Mouse (Mus musculus) midbrain, embryonic 15.5 days (tissue): ENCODE data around the gene Dlg2. TPM values are rescaled to one million over a fixed set of nuclear protein-coding genes. Genes with fewer than 3 reads are reported as not detected.

Source experiments
- ATAC-seq: fragments of 200-750 bp; cut with Nextera tagmentation; replicated peaks from 2 replicates; pipeline ENCODE4 v1.8.0; 2017; ENCODE audit warnings: moderate TSS enrichment
- H3K27ac ChIP-seq: fragments of 300-500 bp; sonication (generic); 2 replicates; pipeline ENCODE4 v1.5.1; 2015; ENCODE audit warnings: mild to moderate bottlenecking, inconsistent platforms
- H3K27me3 ChIP-seq: fragments of 300-500 bp; sonication (generic); replicated peaks from 2 replicates; pipeline ENCODE4 v1.6.1; 2015; ENCODE audit warnings: inconsistent platforms
- H3K36me3 ChIP-seq: fragments of 300-500 bp; sonication (generic); replicated peaks from 2 replicates; pipeline ENCODE4 v1.6.1; 2015; ENCODE audit warnings: inconsistent platforms
- H3K4me1 ChIP-seq: fragments of 300-500 bp; sonication (generic); 2 replicates; pipeline ENCODE4 v1.6.1; 2015; ENCODE audit warnings: inconsistent platforms
- H3K4me2 ChIP-seq: fragments of 300-500 bp; sonication (generic); 2 replicates; pipeline ENCODE4 v1.6.1; 2015; ENCODE audit warnings: inconsistent platforms, mild to moderate bottlenecking, moderate library complexity
- H3K4me3 ChIP-seq: fragments of 300-500 bp; sonication (generic); 2 replicates; pipeline ENCODE4 v1.5.1; 2015; ENCODE audit warnings: mild to moderate bottlenecking, inconsistent platforms
- H3K9ac ChIP-seq: fragments of 300-500 bp; sonication (generic); 2 replicates; pipeline ENCODE4 v1.6.1; 2015; ENCODE audit warnings: mild to moderate bottlenecking, inconsistent platforms
- H3K9me3 ChIP-seq: fragments of 300-500 bp; sonication (generic); 2 replicates; pipeline ENCODE4 v1.6.1; 2016; ENCODE audit warnings: inconsistent platforms
- WGBS: fragments of 180-500 bp; shearing (Covaris S2); methylation state at CpG from one replicate; pipeline ENCODE4 v1.1.7; 2015; ENCODE audit warnings: mixed read lengths; 5-methylcytosine and 5-hydroxymethylcytosine counted together
- polyA plus RNA-seq: library from polyadenylated mRNA; unstranded; fragments of >200 nt; fragmentation: Nextera tagmentation; extraction: Ambion mirVana; gene quantifications from 2 replicates; pipeline ENCODE4 v1.2.1, GENCODE M21; 2015

Dlg2 gene
- polyA plus RNA-seq, 1 experiment from 2014 or later = 28.8 TPM

DNA sequence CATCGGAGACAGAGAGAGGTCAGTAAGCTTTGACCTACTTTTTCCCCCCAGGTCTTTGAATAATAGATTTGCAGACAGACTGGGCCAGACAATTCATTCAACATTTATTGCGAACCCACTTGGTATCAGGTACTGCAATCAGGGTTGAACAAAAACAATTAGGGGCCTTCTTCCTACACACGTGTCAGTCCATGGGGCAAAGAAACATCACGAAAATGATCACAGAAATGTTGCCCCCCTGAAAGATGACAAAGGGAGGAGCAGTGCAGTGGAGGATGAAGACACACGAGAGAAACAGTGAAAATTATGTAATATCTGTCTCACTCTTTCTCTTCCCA, 966.9 kb downstream of the Dlg2 start:
- H3K9ac ChIP-seq = no peak overlapping the region
- H3K4me1 ChIP-seq = peaks cover 13% of the 10 kb centered on the region
- peak overlapping the region; percentile 78 for H3K27ac ChIP-seq
- 0 out of 2 replicates have a peak overlapping the region, but pooled peaks have one; percentile 6 for H3K4me2 ChIP-seq
- WGBS = 38% methylated on average over 5 of the region's 5 CpGs
- H3K9me3 ChIP-seq = no peaks in the 10 kb centered on the region
- no peaks in the 10 kb centered on the region for H3K36me3 ChIP-seq
- peak; percentile 34 for ATAC-seq
- no peak overlapping the region for H3K4me3 ChIP-seq
- no peaks in the 10 kb centered on the region for H3K27me3 ChIP-seq

DNA sequence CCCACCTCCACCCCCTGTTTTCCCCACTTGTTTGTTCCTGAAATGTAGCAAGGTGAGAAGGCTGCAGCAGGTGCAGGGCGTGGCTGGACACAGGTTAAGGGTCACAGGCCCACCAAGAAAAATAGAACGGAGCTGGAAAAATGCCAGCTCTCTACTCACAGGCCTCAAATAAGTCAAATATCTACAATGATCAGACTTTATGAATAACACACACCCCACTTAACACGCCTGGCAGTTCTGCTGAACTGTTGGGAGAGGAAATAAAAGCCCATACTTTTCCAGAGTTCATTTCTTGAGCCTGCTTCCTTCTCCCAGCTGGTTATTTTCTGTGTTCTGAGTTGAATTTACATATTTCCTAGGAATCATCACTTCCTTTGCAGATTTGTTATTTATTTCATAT, 967.4 kb downstream of the Dlg2 start:
- Histone ChIP-seq H3K9ac (no peak overlapping the region), H3K36me3 (no peaks in the 10 kb centered on the region), H3K9me3 (no peaks in the 10 kb centered on the region), H3K4me3 (no peak overlapping the region), H3K4me1 (peaks cover 13% of the 10 kb centered on the region), H3K27me3 (no peaks in the 10 kb centered on the region), H3K27ac (peak overlapping the region; percentile 78), H3K4me2 (no peak overlapping the region)
- ATAC-seq = no peak
- 74% methylated on average over 3 of the region's 3 CpGs for WGBS

DNA sequence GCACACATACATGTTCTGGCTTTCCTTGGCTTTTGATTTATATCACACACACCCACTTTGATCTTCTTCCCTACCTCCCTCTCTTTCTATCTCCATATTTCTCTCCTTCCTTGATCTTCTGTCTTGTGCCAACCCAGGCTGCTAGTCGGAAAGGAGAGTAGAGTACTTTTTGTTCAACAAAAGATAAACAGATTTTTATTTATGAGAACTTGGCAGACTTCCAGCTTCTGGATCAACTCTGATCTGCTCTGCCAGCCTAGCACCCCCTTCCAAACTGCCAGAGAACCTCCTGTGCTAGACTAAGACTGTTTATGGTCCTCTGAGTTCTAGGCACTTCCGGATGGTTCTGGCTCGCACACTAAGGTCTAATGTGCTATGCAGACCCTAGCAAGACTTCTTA, 968.3 kb downstream of the Dlg2 start:
- Histone ChIP-seq H3K4me3 (no peak overlapping the region), H3K4me1 (peaks cover 13% of the 10 kb centered on the region), H3K27me3 (no peaks in the 10 kb centered on the region), H3K27ac (no peak overlapping the region), H3K36me3 (no peaks in the 10 kb centered on the region), H3K9me3 (no peaks in the 10 kb centered on the region), H3K4me2 (no peak overlapping the region), H3K9ac (no peak overlapping the region)
- no peak for ATAC-seq
- WGBS = 71% methylated on average over 3 of the region's 3 CpGs

DNA sequence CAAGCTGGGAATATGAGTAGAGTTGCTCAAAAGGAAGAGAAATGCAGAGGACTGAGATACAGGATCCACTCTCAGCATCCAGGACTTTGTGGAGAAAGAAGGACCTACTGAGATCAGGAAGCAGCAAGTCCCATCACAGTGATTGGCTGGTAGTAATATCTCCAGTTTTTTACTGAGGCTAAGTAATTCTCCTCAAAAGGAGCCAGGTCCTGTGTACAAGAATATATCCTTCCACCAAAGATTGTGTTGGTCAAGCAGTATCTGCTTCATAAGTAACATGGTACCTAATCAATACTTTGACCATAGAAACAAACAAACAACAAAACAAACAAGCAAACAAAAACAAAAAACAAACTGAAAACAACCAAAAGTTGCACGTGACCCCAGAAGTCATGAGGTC, 980.3 kb downstream of the Dlg2 start:
- no peaks in the 10 kb centered on the region for H3K27me3 ChIP-seq
- H3K36me3 ChIP-seq = no peaks in the 10 kb centered on the region
- ATAC-seq = peak; percentile 43; the same call in 1 of the 2 replicates
- no peaks in the 10 kb centered on the region for H3K4me1 ChIP-seq
- H3K4me3 ChIP-seq = no peak overlapping the region
- H3K4me2 ChIP-seq = no peak overlapping the region
- no peaks in the 10 kb centered on the region for H3K9me3 ChIP-seq
- WGBS = 15% methylated on average over 1 of the region's 1 CpGs
- no peak overlapping the region for H3K27ac ChIP-seq
- H3K9ac ChIP-seq = no peak overlapping the region

GRCm38 (mm10) chr7:91457207-91457606, 980.7 kb downstream of the Dlg2 start:
- Histone ChIP-seq H3K9ac (no peak overlapping the region), H3K4me3 (no peak overlapping the region), H3K36me3 (no peaks in the 10 kb centered on the region), H3K4me2 (no peak overlapping the region), H3K27me3 (no peaks in the 10 kb centered on the region), H3K4me1 (no peaks in the 10 kb centered on the region), H3K27ac (no peak overlapping the region), H3K9me3 (no peaks in the 10 kb centered on the region)
- ATAC-seq = peak; percentile 89
- WGBS = 3% methylated on average over 1 of the region's 1 CpGs

DNA sequence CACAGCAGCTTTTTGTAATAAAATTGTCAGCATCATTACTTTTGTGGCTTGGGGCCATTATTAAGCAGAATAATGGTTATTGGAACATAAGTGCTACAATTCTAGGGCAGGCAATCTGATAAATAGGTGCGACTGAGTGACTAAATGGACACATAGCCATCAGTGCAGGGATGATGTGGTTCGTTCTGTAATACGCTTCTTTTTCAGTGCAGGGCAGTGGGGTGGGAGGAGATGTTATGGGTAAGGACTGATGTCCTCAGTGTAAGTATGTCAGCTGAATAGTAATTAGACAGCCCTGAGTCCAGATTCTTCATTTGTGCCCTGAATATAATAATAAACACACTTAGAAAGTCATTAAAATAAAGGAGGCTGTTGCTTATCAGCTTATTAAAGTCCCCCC, 984.9 kb downstream of the Dlg2 start:
- H3K9me3 ChIP-seq = no peaks in the 10 kb centered on the region
- H3K4me1 ChIP-seq = no peaks in the 10 kb centered on the region
- H3K4me3 ChIP-seq = no peak overlapping the region
- H3K9ac ChIP-seq = no peak overlapping the region
- H3K4me2 ChIP-seq = no peak overlapping the region
- H3K27ac ChIP-seq = no peak overlapping the region
- ATAC-seq = no peak
- 78% methylated on average over 3 of the region's 3 CpGs for WGBS
- H3K27me3 ChIP-seq = no peaks in the 10 kb centered on the region
- H3K36me3 ChIP-seq = no peaks in the 10 kb centered on the region

- Histone ChIP-seq H3K4me3 (no peak overlapping the region), H3K9ac (no peak overlapping the region), H3K9me3 (no peaks in the 10 kb centered on the region), H3K27ac (no peak overlapping the region), H3K36me3 (no peaks in the 10 kb centered on the region), H3K4me2 (no peak overlapping the region), H3K27me3 (no peaks in the 10 kb centered on the region), H3K4me1 (no peaks in the 10 kb centered on the region)
- no peak for ATAC-seq
- WGBS = 54% methylated on average over 7 of the region's 7 CpGs
These were observed 986.8 kb downstream of the Dlg2 start for GRCm38 (mm10) chr7:91463256-91463655.

DNA sequence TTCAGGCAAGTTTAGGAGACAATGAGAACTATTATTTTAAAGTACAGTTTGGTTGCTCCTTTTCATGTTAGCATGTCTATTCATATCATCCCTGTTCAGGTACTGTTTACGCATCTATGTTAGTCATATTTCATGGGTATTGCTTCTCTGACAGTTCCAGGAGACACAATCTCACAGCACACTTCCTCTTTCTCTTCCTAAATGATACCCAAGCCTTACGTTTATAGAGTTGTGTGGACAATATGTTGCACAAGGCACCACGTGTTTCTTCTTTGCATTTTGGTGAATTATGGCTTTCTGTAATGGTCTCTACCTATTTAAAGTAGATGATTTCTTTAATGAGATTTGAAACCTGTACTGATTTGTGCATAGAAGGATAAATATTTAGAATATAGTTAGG, 990.6 kb downstream of the Dlg2 start:
- Histone ChIP-seq H3K9me3 (no peaks in the 10 kb centered on the region), H3K9ac (no peak overlapping the region), H3K4me2 (no peak overlapping the region), H3K27me3 (no peaks in the 10 kb centered on the region), H3K27ac (no peak overlapping the region), H3K4me3 (no peak overlapping the region), H3K4me1 (no peaks in the 10 kb centered on the region), H3K36me3 (no peaks in the 10 kb centered on the region)
- WGBS = 87% methylated on average over 3 of the region's 3 CpGs
- ATAC-seq = no peak

GRCm38 (mm10) chr7:91479145-91479544, 1002.7 kb downstream of the Dlg2 start:
- Histone ChIP-seq H3K9me3 (no peaks in the 10 kb centered on the region), H3K4me1 (no peaks in the 10 kb centered on the region), H3K27ac (no peak overlapping the region), H3K9ac (no peak overlapping the region), H3K27me3 (no peaks in the 10 kb centered on the region), H3K4me2 (no peak overlapping the region), H3K36me3 (no peaks in the 10 kb centered on the region), H3K4me3 (no peak overlapping the region)
- WGBS = 70% methylated on average over 3 of the region's 3 CpGs
- ATAC-seq = no peak

DNA sequence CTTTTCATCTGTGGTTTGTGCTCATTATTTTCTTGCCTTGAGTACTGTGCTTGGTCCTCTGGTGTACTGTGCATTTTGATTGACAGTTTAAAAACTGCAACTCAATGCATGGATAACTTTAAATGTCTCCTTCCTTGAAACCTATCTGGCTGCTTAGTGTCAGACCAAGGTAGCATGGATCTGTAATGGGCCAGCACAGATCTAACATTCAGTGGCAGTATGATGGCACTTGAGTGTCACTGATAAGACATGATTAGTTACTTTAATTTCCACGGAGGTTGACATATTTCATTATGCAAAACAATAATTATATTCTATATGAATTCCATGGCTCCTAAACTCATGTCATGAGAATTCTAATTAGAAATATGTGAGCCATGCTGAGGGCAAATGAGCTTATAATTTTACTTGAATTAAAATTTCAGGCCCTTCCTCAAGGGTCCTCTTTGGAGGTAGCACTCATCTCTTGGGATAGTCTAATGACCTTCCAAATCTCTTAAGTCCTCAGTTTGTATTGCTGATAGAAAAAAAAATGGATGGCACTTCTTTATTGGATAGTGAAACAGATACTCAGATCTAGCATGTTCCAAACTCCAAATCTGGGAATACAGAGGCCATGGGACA, 1005.2 kb downstream of the Dlg2 start:
- no peak overlapping the region for H3K9ac ChIP-seq
- no peaks in the 10 kb centered on the region for H3K4me1 ChIP-seq
- H3K27me3 ChIP-seq = no peaks in the 10 kb centered on the region
- H3K27ac ChIP-seq = no peak overlapping the region
- no peak overlapping the region for H3K4me2 ChIP-seq
- H3K4me3 ChIP-seq = no peak overlapping the region
- no peak for ATAC-seq
- WGBS = 72% methylated on average over 1 of the region's 1 CpGs
- H3K9me3 ChIP-seq = no peaks in the 10 kb centered on the region
- H3K36me3 ChIP-seq = no peaks in the 10 kb centered on the region

GRCm38 (mm10) chr7:91493234-91493633, 1016.8 kb downstream of the Dlg2 start:
- Histone ChIP-seq H3K27ac (no peak overlapping the region), H3K9me3 (no peaks in the 10 kb centered on the region), H3K27me3 (no peaks in the 10 kb centered on the region), H3K4me3 (no peak overlapping the region), H3K4me2 (no peak overlapping the region), H3K9ac (no peak overlapping the region), H3K4me1 (no peaks in the 10 kb centered on the region), H3K36me3 (no peaks in the 10 kb centered on the region)
- ATAC-seq = no peak
- WGBS = 64% methylated on average over 3 of the region's 3 CpGs

- H3K9ac ChIP-seq = no peak overlapping the region
- no peaks in the 10 kb centered on the region for H3K36me3 ChIP-seq
- WGBS = 61% methylated on average over 5 of the region's 5 CpGs
- H3K27ac ChIP-seq = no peak overlapping the region
- H3K4me3 ChIP-seq = no peak overlapping the region
- H3K27me3 ChIP-seq = no peaks in the 10 kb centered on the region
- ATAC-seq = no peak
- H3K9me3 ChIP-seq = no peaks in the 10 kb centered on the region
- no peak overlapping the region for H3K4me2 ChIP-seq
- no peaks in the 10 kb centered on the region for H3K4me1 ChIP-seq
These were observed 1019.1 kb downstream of the Dlg2 start for GRCm38 (mm10) chr7:91495526-91495925.

GRCm38 (mm10) chr7:91511119-91511518, 1034.6 kb downstream of the Dlg2 start:
- no peak for ATAC-seq
- H3K27me3 ChIP-seq = no peaks in the 10 kb centered on the region
- WGBS = 24% methylated on average over 1 of the region's 1 CpGs
- H3K4me3 ChIP-seq = no peak overlapping the region
- no peaks in the 10 kb centered on the region for H3K4me1 ChIP-seq
- no peaks in the 10 kb centered on the region for H3K36me3 ChIP-seq
- no peak overlapping the region for H3K9ac ChIP-seq
- H3K27ac ChIP-seq = no peak overlapping the region
- no peaks in the 10 kb centered on the region for H3K9me3 ChIP-seq
- H3K4me2 ChIP-seq = no peak overlapping the region
